Mouse (Mus musculus): ENCODE data around the gene Ppfibp2.

Ppfibp2 gene

GRCm38 (mm10) chr7:107702461-107703380 is 107.7 kb downstream of the Ppfibp2 start:
- no peak for DNase-seq (ENCODE audit: low spot score)

GRCm38 (mm10) chr7:107705941-107706340 is 110.9 kb downstream of the Ppfibp2 start:
- peak; percentile 44 for DNase-seq (ENCODE audit: low spot score)

GRCm38 (mm10) chr7:107707650-107708049 is 112.6 kb downstream of the Ppfibp2 start:
- DNase-seq (ENCODE audit: low spot score) = no peak

GRCm38 (mm10) chr7:107708491-107709112 is 113.6 kb downstream of the Ppfibp2 start:
- peak; percentile 80 for DNase-seq (ENCODE audit: low spot score)

GRCm38 (mm10) chr7:107712743-107713142 is 117.7 kb downstream of the Ppfibp2 start:
- no peak for DNase-seq (ENCODE audit: low spot score)

GRCm38 (mm10) chr7:107714067-107714466 is 119.1 kb downstream of the Ppfibp2 start:
- no peak for DNase-seq (ENCODE audit: low spot score)

- DNase-seq (ENCODE audit: low spot score) = no peak
Measured at GRCm38 (mm10) chr7:107720771-107721170, 125.8 kb downstream of the Ppfibp2 start.

GRCm38 (mm10) chr7:107722536-107722935 is 127.5 kb downstream of the Ppfibp2 start:
- no peak for DNase-seq (ENCODE audit: low spot score)

- DNase-seq (ENCODE audit: low spot score) = no peak
Measured at GRCm38 (mm10) chr7:107727538-107727937, 132.5 kb downstream of the Ppfibp2 start.

- no peak for DNase-seq (ENCODE audit: low spot score)
Measured at GRCm38 (mm10) chr7:107730587-107730986, 135.6 kb downstream of the Ppfibp2 start.

GRCm38 (mm10) chr7:107733162-107733561 is 138.2 kb downstream of the Ppfibp2 start:
- no peak for DNase-seq (ENCODE audit: low spot score)

GRCm38 (mm10) chr7:107738726-107739125 is 143.7 kb downstream of the Ppfibp2 start:
- DNase-seq (ENCODE audit: low spot score) = no peak

GRCm38 (mm10) chr7:107742963-107743465 is 148.0 kb downstream of the Ppfibp2 start:
- no peak for DNase-seq (ENCODE audit: low spot score)

GRCm38 (mm10) chr7:107744454-107744853 is 149.4 kb downstream of the Ppfibp2 start:
- DNase-seq (ENCODE audit: low spot score) = no peak

GRCm38 (mm10) chr7:107745111-107745510 is 150.1 kb downstream of the Ppfibp2 start:
- no peak for DNase-seq (ENCODE audit: low spot score)

GRCm38 (mm10) chr7:107746036-107746435 is 151.0 kb downstream of the Ppfibp2 start:
- no peak for DNase-seq (ENCODE audit: low spot score)

GRCm38 (mm10) chr7:107747476-107747875 is 152.5 kb downstream of the Ppfibp2 start:
- DNase-seq (ENCODE audit: low spot score) = no peak

- peak; percentile 23 for DNase-seq (ENCODE audit: low spot score)
Measured at GRCm38 (mm10) chr7:107747954-107748353, 152.9 kb downstream of the Ppfibp2 start.

GRCm38 (mm10) chr7:107749270-107749669 is 154.3 kb downstream of the Ppfibp2 start:
- DNase-seq (ENCODE audit: low spot score) = no peak

- DNase-seq (ENCODE audit: low spot score) = no peak
Measured at GRCm38 (mm10) chr7:107749721-107750120, 154.7 kb downstream of the Ppfibp2 start.

- DNase-seq (ENCODE audit: low spot score) = no peak
Measured at GRCm38 (mm10) chr7:107752031-107752520, 157.1 kb downstream of the Ppfibp2 start.

GRCm38 (mm10) chr7:107755905-107756304 is 160.9 kb downstream of the Ppfibp2 start:
- DNase-seq (ENCODE audit: low spot score) = no peak

GRCm38 (mm10) chr7:107756748-107757147 is 161.7 kb downstream of the Ppfibp2 start:
- DNase-seq (ENCODE audit: low spot score) = no peak

Measured in ovary, postnatal 36 days (tissue).